Mouse (Mus musculus) hematopoietic multipotent progenitor cell, adult 10-12 weeks (in vitro differentiated cells): ENCODE data around the gene Osgep. TPM values are rescaled to one million over a fixed set of nuclear protein-coding genes. Genes with fewer than 3 reads are reported as not detected.

Source experiments
- polyA plus RNA-seq: library from polyadenylated mRNA; stranded (reverse); fragments of >175 nt; gene quantifications from 2 replicates; pipeline ENCODE4 v1.2.3, GENCODE M21; 2012; ENCODE audit warnings: low replicate concordance

Osgep gene
- polyA plus RNA-seq = 23.9 and 61.6 TPM in 2 replicates

DNA sequence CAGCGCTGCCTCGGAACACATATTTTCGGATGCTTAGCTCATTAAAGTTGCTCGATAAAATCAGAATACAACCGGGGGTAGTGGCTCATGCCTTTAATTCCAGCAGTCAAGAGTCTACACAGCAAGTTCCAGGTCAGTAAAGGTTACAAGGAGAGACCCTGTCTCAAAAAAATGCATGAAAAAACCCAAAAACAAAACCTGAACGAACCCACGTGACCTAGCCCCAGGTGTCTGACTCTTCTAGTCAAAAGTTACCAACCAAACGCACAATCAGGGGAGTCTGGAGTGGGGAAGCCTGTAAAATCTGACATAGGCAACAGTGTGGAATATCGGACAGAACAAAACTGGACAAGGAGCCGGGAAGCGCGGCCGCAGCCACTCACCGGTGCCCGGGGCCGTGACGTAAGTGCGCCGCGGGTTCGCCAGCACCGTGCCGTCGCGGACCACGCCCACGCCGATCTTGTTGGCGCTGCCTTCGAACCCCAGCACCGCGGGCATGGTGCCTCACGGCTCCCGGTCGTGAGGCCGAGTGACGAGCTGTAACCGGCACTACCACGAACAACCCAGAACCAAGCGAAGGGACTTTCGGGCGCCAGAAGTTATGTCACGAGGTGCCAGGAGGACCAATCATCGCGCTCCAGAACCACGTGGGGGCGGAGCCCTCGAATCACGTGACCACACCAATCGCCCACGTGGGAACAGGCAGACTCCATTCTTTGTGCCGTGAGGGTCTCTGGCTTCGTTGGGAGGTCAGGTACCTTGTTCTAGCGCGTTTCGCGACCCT lies at the start of gene Osgep, which contains the start of gene Apex1:
Gene Osgep (minus strand): TSS at position 613 of the 784 bp plus-strand sequence.
Gene Apex1 (plus strand): TSS at position 688 of the 784 bp plus-strand sequence.

DNA sequence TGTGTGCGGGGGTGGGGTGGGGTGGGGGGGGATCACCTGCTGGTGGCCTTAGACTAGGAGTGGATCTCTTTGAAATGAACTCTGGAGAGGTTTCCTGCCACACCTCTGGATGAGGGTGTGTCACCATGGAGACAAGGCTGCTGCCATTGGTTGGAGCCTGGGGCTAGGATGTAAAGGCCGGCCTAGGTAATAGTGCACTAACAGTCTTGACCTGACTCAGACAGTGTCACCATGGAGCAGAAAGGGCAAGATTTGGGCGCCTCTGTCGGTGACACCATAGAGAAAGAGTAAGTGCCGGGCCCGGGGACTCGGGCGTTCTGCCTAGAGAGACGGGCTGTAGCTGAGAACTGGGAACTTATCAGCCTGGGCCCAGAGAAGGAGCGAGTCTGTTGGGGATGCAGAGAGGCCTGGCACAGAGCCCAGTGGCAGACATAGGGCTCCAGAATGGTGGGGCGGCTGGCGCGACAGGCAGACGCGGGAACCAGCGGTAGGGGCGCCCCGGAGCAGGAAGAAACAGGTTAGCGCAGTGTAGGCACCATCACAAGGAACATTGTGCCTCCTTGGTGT lies 31.3 kb upstream of the Osgep start, which contains the start of gene Pnp2:
Gene Pnp2 (plus strand): TSS at position 51 of the 567 bp plus-strand sequence.

DNA sequence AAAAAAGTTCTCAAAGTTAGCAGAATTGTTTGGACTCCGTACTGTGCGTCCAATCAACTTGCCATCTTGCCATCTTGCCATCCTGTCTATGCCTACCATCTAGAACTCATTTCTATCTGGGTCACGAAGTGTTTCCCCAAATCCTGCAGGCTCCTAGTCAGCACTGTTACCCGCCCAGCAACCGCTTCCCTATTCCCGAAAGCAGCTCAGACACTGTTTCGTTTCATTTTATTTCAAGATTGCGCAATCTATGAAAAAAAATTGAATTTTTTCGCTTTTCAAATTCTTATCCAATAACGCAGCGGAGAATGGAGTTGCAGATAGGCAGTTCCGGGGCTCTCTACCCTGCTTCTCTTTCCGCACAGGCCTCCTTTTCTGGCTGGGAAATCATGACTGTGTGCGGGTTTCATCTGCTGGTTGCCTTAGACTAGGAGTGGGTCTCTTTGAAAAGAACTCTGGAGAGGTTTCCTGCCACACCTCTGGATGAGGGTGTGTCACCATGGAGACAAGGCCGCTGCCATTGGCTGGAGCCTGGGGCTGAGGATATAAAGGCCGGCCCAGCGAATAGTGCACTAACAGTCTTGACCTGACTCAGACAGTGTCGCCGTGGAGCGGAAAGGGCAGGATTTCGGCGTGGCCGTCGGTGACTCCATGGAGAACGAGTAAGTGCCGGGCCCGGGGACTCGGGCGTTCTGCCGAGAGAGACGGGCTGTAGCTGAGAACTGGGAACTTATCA lies 19.4 kb upstream of the Osgep start, which contains the start of gene Gm49342:
Gene Gm49342 (plus strand): TSS at position 586 of the 736 bp plus-strand sequence.

DNA sequence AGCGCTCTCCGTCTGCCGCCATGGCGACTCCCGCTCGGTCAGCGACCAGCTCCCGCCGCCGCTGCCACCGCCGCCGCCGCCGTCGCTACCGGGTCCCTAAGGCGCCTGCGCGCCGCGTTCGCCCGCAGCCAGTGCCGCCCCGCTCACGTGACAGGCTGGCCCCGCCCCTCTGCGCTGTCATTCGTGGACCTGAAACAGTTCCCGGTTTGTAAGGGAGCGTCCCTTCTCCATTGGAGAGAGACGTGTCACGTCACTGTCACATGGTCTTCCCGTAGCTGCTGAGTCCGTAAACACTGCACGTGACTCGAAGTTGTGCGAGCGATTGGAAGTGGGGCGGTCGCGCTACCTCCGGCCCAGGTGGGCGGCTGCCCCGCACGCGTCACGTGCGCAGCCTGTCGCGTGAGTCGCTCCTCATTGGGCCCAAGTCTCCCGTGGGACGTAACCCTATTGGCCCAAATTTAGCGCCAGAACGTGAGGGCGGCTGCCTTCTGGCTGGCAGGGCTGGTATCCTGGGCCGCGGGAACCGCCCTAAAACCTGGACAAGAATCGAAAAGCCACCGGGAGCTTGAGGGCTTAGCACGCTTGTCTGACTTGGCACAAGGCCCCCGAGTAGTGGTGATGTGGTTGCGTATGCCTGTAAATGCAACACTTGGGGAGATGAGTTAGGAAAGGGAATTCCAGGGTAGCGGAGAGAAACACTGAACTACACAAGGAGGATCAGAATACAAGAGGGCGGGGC lies 6.2 kb upstream of the Osgep start, which contains the start of the genes Pip4p1 and Pnp:
Gene Pip4p1 (minus strand): TSS at position 103 of the 739 bp plus-strand sequence.
Gene Pnp (plus strand): TSS at position 329 of the 739 bp plus-strand sequence.

DNA sequence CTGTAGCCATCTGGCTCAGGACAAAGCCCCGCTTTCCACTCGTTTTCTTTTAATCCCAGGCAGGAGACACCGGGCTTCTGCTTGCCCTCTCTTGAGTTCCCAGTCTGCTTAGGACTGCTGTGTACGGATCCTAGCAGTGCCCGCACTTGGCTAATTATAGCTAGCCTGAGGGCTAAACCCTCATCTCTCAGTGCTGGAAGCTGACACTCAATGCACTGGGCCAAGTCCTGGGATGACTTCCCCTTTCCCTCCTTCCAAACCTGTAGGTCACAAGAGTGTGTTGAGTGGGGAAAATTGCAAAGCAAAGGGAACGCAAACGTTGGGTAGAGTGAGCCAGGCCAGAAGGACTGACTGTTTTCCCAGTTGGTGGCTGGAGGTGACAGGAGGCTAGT lies 27.3 kb downstream of the Osgep start, which contains the start of gene Klhl33:
Gene Klhl33 (minus strand): TSS at position 134 of the 392 bp plus-strand sequence.

DNA sequence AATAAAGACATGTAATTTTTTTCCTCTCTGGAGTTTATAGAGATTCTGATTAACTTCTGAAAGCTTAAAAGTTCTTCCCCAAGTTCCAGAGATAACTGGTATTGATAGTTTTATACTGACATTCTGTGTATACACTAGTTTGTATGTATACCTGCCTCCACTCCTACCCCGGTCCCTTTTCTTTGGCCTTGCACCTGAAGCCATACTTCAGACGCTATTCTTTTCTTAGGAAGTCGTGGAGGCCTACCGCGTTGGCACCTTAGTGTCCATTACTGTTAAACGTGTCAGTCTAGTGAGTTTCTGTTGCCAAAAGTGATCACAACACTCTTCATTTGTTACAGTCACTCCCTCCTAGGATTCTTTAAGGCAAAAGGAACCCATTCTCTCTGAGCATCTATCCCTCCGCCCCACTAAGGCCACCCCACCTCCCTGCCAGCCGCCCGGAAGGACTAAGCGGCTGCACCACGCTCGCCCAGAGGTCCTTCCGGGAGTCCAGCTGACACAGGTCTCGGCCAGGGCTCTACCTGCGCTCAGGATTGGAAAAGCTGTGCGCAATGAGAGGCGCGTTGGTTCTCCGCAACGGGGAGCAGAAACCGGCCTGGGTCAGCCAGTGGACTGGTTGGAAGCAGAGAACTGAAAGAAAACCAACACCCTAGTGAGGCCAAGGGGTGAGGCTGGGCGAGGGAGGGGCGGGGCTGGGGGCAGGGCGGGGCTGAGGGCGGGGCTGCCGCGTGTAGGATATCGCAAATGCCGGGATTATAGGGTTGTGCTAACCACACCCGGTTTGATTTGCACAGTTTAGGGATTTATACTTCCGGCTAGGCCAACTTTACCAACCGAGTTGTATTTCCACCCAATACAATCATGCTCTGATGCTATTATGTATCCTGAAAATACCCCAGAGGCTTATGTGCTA lies 54.5 kb downstream of the Osgep start, which contains the start of gene Tep1:
Gene Tep1 (minus strand): TSS at position 672 of the 916 bp plus-strand sequence.

Other genes starting within 250 kb of the Osgep start
- gene Olfr747, start 231.7 kb downstream of the Osgep start, polyA plus RNA-seq = not detected in 2 replicates
- gene Olfr748, start 217.5 kb downstream of the Osgep start, polyA plus RNA-seq = not detected in 2 replicates
- not detected in 2 replicates for gene Olfr749, start 179.8 kb downstream of the Osgep start, polyA plus RNA-seq
- gene Ttc5, start 139.4 kb downstream of the Osgep start, polyA plus RNA-seq = 9.5 and 54.2 TPM in 2 replicates
- 0.25 TPM in 1 of 2 replicates, not detected in the other for gene Ccnb1ip1, start 117.2 kb downstream of the Osgep start, polyA plus RNA-seq
- 3.1 and 4.2 TPM in 2 replicates for gene Parp2, start 117.1 kb downstream of the Osgep start, polyA plus RNA-seq
- 8.1 and 9.7 TPM in 2 replicates for gene Tep1, start 54.3 kb downstream of the Osgep start, polyA plus RNA-seq
- 0.11 and 0.61 TPM in 2 replicates for gene Klhl33, start 27.4 kb downstream of the Osgep start, polyA plus RNA-seq
- gene Apex1, start 75 bp upstream of the Osgep start, polyA plus RNA-seq = 20.9 and 45.6 TPM in 2 replicates
- 151 and 508 TPM in 2 replicates for gene Pip4p1, start 6.0 kb upstream of the Osgep start, polyA plus RNA-seq
- gene Pnp, start 6.2 kb upstream of the Osgep start, polyA plus RNA-seq = 1.7 and 1.8 TPM in 2 replicates
- gene Gm49342, start 19.6 kb upstream of the Osgep start, polyA plus RNA-seq = 1.7 TPM in 1 of 2 replicates, not detected in the other
- not detected in 2 replicates for gene Pnp2, start 31.1 kb upstream of the Osgep start, polyA plus RNA-seq
- not detected in 2 replicates for gene Rnase10, start 82.9 kb upstream of the Osgep start, polyA plus RNA-seq
- not detected in 2 replicates for gene Rnase9, start 117.0 kb upstream of the Osgep start, polyA plus RNA-seq
- gene Rnase11, start 125.3 kb upstream of the Osgep start, polyA plus RNA-seq = not detected in 2 replicates
- gene Rnase12, start 132.8 kb upstream of the Osgep start, polyA plus RNA-seq = 0.40 TPM in 1 of 2 replicates, not detected in the other
- not detected in 2 replicates for gene Olfr750, start 149.5 kb upstream of the Osgep start, polyA plus RNA-seq
- gene Rnase4, start 166.2 kb upstream of the Osgep start, polyA plus RNA-seq = 0.76 and 1.6 TPM in 2 replicates
- 0.21 TPM in 1 of 2 replicates, not detected in the other for gene Ang, start 166.3 kb upstream of the Osgep start, polyA plus RNA-seq
- not detected in 2 replicates for gene Eddm3b, start 189.5 kb upstream of the Osgep start, polyA plus RNA-seq
- 7.7 and 15.1 TPM in 2 replicates for gene Rnase6, start 199.0 kb upstream of the Osgep start, polyA plus RNA-seq
- not detected in 2 replicates for gene Rnase1, start 221.9 kb upstream of the Osgep start, polyA plus RNA-seq
- gene Rnase2b, start 237.4 kb upstream of the Osgep start, polyA plus RNA-seq = not detected in 2 replicates